Mouse (Mus musculus) heart, embryonic 15.5 days (tissue): ENCODE data around the gene Vmp1. TPM values are rescaled to one million over a fixed set of nuclear protein-coding genes. Genes with fewer than 3 reads are reported as not detected.

Experiments used
- ATAC-seq: fragments of 200-750 bp; cut with Nextera tagmentation; replicated peaks from 2 replicates; pipeline ENCODE4 v1.8.0; 2017; ENCODE audit warnings: low read depth, moderate TSS enrichment; ENCODE audit not compliant: insufficient number of reproducible peaks, insufficient read depth, low FRiP score
- H3K27ac ChIP-seq: fragments of 300-500 bp; sonication (generic); 2 replicates; pipeline ENCODE4 v1.5.1; 2015; ENCODE audit warnings: mild to moderate bottlenecking, inconsistent platforms
- H3K27me3 ChIP-seq: fragments of 300-500 bp; sonication (generic); 2 replicates; pipeline ENCODE4 v1.6.1; 2015; ENCODE audit warnings: inconsistent platforms
- H3K36me3 ChIP-seq: fragments of 300-500 bp; sonication (generic); 2 replicates; pipeline ENCODE4 v1.6.1; 2015; ENCODE audit warnings: mild to moderate bottlenecking, inconsistent platforms
- H3K4me1 ChIP-seq: fragments of 300-500 bp; sonication (generic); replicated peaks from 2 replicates; pipeline ENCODE4 v1.6.1; 2015; ENCODE audit warnings: inconsistent platforms
- H3K4me2 ChIP-seq: fragments of 300-500 bp; sonication (generic); 2 replicates; pipeline ENCODE4 v1.6.1; 2015; ENCODE audit warnings: inconsistent platforms, mild to moderate bottlenecking, moderate library complexity
- H3K4me3 ChIP-seq: fragments of 300-500 bp; sonication (generic); 2 replicates; pipeline ENCODE4 v1.5.1; 2015; ENCODE audit warnings: mild to moderate bottlenecking, inconsistent platforms
- H3K9ac ChIP-seq: fragments of 300-500 bp; sonication (generic); 2 replicates; pipeline ENCODE4 v1.6.1; 2015; ENCODE audit warnings: mild to moderate bottlenecking, inconsistent platforms
- H3K9me3 ChIP-seq: fragments of 300-500 bp; sonication (generic); replicated peaks from 2 replicates; pipeline ENCODE4 v1.6.1; 2016; ENCODE audit warnings: inconsistent platforms
- WGBS: fragments of 180-500 bp; shearing (Covaris S2); methylation state at CpG from one replicate; pipeline ENCODE4 v1.1.7; 2015; ENCODE audit warnings: mixed read lengths; 5-methylcytosine and 5-hydroxymethylcytosine counted together
- polyA plus RNA-seq: library from polyadenylated mRNA; unstranded; fragments of >200 nt; fragmentation: Nextera tagmentation; extraction: Ambion mirVana; gene quantifications from 2 replicates; pipeline ENCODE4 v1.2.1, GENCODE M21; 2015

The Vmp1 gene
- polyA plus RNA-seq, 1 experiment from 2014 or later, result 74.3 TPM

DNA sequence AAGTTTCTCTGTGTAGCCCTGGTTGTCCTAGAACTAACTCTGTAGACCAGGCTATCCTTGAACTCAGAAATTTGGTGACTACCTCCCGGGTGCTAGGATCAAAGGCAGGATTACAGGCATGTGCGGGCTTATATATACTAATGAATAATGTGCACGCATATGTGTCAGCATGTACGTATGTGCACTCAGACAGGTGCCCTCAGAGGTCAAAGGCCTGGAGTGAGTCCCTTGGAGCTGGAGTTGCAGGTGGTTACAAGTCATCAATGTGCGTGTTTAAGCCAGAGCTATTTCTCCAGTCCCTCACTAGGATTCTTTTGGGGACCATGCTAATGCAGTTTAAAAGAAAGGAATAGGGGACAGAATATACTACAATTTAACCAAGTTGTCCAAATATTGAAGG, 85.5 kb downstream of the Vmp1 start:
- Histone ChIP-seq H3K27ac (no peak overlapping the region), H3K4me3 (no peak overlapping the region), H3K4me2 (no peak overlapping the region), H3K27me3 (no peaks in the 10 kb centered on the region), H3K36me3 (no peaks in the 10 kb centered on the region), H3K9me3 (no peaks in the 10 kb centered on the region), H3K4me1 (peaks cover 7% of the 10 kb centered on the region), H3K9ac (no peak overlapping the region)
- whole genome bisulfite sequencing, result 92% methylated on average over 5 of the region's 5 CpGs
- no peak for ATAC-seq

DNA sequence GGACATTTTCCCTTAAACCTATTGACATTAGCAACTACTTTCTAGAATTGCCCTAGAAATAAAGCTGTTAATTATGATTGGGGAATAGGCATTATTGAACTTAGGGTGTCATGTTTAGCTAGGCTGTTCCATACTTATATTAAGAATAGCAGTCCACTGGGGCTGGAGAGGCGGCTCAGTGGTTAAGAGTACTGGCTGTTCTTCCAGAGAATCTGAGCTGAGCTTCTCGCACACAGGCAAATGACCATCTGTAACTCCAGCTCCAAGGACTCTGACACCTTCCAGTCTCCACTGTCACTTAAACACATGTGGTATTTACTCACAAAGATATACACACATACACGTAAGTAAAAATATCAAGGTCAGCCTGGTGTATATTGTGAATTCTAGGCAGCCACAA, 86.7 kb downstream of the Vmp1 start:
- Histone ChIP-seq H3K36me3 (no peaks in the 10 kb centered on the region), H3K27ac (no peak overlapping the region), H3K4me1 (peaks cover 17% of the 10 kb centered on the region), H3K9ac (no peak overlapping the region), H3K27me3 (no peaks in the 10 kb centered on the region), H3K9me3 (no peaks in the 10 kb centered on the region), H3K4me3 (no peak overlapping the region), H3K4me2 (no peak overlapping the region)
- no peak for ATAC-seq
- WGBS, result 83% methylated on average over 3 of the region's 3 CpGs

DNA sequence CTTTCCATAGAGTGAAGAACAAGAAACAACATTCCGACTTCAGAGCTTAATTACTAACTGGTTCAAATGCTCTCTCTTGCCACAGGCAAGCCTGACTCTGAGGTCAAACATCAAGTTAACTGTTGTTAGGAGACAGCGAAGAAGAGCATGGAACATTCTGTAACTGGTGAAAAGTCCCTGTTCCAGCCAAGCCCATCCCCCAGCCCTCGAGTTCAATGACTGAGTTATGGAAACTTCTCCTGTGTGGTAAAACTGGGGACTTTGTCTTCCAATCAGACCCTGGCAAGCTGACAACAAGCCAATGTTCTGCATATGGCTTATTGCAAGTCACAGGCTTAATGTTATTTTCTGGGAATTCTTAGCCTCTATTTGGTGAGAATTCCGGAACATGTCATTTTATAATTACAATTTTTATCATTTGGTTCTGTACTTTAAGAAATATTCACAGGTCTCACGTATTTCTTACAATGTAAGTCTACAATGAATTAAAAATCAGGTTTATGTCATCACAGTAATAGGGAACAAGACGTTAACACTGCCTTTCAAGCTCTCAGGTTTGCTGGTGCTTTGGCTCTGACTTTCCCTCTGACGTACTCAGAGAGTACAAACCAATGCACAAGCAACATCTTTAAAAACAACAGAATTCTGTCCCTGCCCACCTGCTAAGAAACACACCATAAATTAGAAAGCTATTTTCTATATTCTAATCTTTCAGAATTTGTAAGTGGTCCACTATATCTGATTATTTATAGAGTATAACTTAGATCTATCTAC, 87.3 kb downstream of the Vmp1 start:
- no peak for ATAC-seq
- Histone ChIP-seq H3K4me1 (peaks cover 17% of the 10 kb centered on the region), H3K9ac (no peak overlapping the region), H3K27ac (no peak overlapping the region), H3K27me3 (no peaks in the 10 kb centered on the region), H3K9me3 (no peaks in the 10 kb centered on the region), H3K4me2 (no peak overlapping the region), H3K36me3 (no peaks in the 10 kb centered on the region), H3K4me3 (no peak overlapping the region)
- 78% methylated on average over 7 of the region's 7 CpGs for WGBS

DNA sequence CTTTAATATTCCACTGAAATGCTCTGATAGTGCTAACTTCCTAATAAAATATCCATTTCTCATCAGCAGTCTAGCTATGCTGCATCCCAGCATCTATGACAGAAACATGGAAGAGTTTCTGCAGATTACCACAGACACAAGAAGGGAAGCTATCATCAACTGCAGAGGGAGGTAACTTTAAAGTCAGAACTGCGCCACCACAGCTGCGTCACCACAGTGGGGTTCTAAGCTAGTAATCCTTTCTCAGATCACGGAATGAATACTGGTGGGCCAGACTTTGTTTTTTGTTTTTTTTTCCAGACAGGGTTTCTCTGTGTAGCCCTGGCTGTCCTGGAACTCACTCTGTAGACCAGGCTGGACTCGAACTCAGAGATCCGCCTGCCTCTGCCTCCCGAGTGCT, 88.3 kb downstream of the Vmp1 start:
- 91% methylated on average over 6 of the region's 6 CpGs for WGBS
- Histone ChIP-seq H3K27ac (no peak overlapping the region), H3K36me3 (no peaks in the 10 kb centered on the region), H3K27me3 (no peaks in the 10 kb centered on the region), H3K9me3 (no peaks in the 10 kb centered on the region), H3K4me1 (peaks cover 17% of the 10 kb centered on the region), H3K9ac (no peak overlapping the region), H3K4me2 (no peak overlapping the region), H3K4me3 (no peak overlapping the region)
- ATAC-seq, result no peak

DNA sequence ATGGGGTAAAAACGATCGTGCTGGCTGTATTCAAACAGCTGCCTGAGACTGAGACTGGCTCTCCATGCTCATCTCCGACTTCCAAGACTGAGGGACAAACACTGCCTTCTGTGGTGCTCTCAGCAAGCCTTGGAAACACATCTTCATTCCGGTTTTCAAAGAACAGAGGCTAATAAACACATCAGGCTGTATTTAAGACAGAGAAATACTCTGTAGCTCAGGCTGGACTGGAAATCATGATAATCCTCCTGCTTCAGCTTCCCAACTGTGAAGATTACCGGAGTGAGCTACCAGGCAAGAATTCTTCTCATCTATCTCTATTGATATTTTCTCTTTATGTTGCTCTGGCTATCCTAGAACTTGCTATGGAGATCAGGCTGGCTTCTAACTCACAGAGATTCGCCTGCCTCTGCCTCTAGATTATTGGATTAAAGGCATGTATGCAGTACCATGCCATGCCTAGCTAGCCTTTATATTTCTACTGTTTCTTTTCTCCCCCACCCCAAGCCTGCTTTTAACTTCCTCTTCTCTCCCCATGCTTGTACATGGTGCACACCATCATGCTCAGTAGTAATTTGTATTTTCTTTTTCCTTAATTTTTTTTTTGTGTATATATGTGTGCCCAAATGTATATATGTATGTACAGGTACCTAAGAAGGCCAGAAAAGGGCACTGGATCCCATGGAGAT, 89.3 kb downstream of the Vmp1 start:
- H3K4me2 ChIP-seq, result no peak overlapping the region
- H3K27ac ChIP-seq, result no peak overlapping the region
- H3K9me3 ChIP-seq, result no peaks in the 10 kb centered on the region
- H3K27me3 ChIP-seq, result no peaks in the 10 kb centered on the region
- H3K4me3 ChIP-seq, result no peak overlapping the region
- peaks cover 17% of the 10 kb centered on the region for H3K4me1 ChIP-seq
- no peaks in the 10 kb centered on the region for H3K36me3 ChIP-seq
- no peak overlapping the region for H3K9ac ChIP-seq
- WGBS, result 76% methylated on average over 6 of the region's 6 CpGs
- no peak for ATAC-seq

DNA sequence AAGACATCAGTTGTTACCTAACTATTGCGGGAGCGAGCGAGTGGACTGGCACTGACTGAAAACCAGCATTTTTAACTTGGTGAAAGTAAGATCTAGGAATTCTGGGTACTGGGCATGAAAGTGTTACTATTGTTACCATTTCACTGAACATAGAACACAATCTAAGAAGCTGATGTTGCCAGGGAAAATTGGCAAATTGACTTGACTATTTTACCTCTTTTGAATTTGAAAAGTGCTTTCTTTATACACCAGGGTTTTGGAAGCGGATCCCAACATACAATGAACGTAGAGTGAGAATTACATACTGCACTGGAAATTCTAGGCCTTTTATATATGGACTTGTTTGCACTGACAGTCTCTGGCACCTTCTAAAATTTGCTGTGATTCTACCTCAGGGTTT, 90.2 kb downstream of the Vmp1 start:
- Histone ChIP-seq H3K27ac (peak overlapping the region; percentile 75), H3K4me2 (no peak overlapping the region), H3K4me1 (peaks cover 17% of the 10 kb centered on the region), H3K27me3 (no peaks in the 10 kb centered on the region), H3K4me3 (no peak overlapping the region), H3K36me3 (no peaks in the 10 kb centered on the region), H3K9ac (no peak overlapping the region), H3K9me3 (no peaks in the 10 kb centered on the region)
- 71% methylated on average over 5 of the region's 5 CpGs for WGBS
- no peak for ATAC-seq

DNA sequence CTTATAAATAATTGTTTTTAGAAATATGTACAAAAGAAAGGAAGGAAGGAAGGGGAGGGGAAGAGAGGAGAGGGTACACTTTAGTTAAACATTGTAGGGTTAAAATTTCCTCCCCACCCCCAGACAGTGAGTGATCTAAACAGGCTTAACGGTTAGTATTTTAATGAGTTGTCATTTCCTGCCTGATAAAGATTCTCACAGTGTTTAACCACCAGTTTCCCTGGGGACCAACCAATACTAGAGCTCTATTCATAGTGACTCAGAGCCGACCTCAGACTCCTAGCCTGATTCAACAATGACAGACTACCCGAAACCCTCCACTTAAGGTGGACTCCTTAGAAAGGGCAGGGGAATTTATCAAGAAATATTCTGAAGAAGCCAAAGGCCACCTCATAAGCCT, 90.6 kb downstream of the Vmp1 start:
- peak; percentile 74 for ATAC-seq
- peaks cover 20% of the 10 kb centered on the region for H3K4me1 ChIP-seq
- H3K4me3 ChIP-seq, result no peak overlapping the region
- no peak overlapping the region for H3K4me2 ChIP-seq
- H3K9ac ChIP-seq, result no peak overlapping the region
- no peaks in the 10 kb centered on the region for H3K27me3 ChIP-seq
- no peaks in the 10 kb centered on the region for H3K36me3 ChIP-seq
- H3K9me3 ChIP-seq, result no peaks in the 10 kb centered on the region
- peak overlapping the region; percentile 75 for H3K27ac ChIP-seq
- 16% methylated on average over 3 of the region's 3 CpGs for WGBS

DNA sequence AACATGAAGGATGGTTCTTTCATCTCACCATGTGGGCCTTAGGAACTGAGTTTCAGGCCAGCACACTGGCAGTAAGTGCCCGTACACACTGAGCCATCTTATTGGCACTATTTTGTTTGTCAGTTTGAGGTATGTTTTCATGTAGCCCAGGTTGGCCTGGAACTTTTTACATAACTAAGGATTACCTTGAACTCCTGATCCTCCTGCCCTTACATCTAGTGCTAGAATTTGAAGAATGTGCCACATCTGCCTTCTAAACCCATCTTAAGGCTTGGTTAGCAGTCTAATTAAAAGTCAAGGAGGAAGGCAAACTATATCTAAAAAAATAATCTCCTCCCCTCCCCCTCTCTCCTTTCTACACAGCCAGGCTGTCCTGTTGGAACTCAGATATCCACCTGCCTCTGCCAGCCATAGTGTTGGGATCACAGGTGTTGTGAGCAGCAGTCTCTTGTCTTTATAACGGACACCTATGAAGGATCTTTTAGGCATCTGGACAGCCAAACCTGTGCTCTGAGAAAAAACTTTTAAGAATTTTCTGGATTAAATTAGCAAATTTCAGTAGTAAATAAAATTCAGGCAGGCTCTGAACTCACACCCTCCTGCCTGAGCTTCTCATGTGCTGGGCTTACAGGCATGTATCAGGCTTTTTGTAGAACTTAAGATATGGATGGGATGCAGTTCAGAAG, 91.6 kb downstream of the Vmp1 start:
- Histone ChIP-seq H3K9ac (no peak overlapping the region), H3K4me3 (no peak overlapping the region), H3K9me3 (no peaks in the 10 kb centered on the region), H3K36me3 (no peaks in the 10 kb centered on the region), H3K27me3 (no peaks in the 10 kb centered on the region), H3K4me1 (peaks cover 28% of the 10 kb centered on the region), H3K4me2 (no peak overlapping the region), H3K27ac (peak overlapping the region; percentile 75)
- 87% methylated on average over 2 of the region's 2 CpGs for WGBS
- ATAC-seq, result no peak

DNA sequence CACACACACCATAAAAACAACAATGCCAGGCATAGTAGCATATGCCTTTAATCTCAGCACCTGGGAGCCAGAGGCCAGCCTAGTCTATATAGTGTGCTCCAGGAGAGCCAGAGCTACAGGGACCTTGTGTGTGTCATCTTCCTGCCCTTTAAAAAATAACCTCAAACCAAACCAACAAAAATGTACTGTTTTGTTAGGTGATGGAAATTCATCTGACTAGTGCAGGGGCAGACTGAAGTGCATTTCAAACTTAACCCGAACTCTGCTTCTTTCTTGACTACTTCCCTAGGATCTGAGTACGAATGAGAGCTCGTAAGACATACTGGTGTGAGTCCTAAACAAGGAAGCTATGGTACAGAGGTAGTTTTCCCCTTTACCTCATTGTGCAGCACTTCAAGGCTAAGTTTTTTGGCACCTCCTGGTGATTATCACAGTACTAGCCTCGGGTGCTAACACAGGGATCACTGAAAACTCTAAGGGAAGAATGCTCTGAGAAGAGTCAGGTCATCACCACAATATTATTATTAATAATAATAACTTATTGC, 92.3 kb downstream of the Vmp1 start:
- H3K4me2 ChIP-seq, result no peak overlapping the region
- peaks cover 28% of the 10 kb centered on the region for H3K4me1 ChIP-seq
- H3K27me3 ChIP-seq, result no peaks in the 10 kb centered on the region
- no peak for ATAC-seq
- H3K27ac ChIP-seq, result no peak overlapping the region
- H3K36me3 ChIP-seq, result no peaks in the 10 kb centered on the region
- whole genome bisulfite sequencing, result 72% methylated on average over 4 of the region's 4 CpGs
- no peak overlapping the region for H3K4me3 ChIP-seq
- no peak overlapping the region for H3K9ac ChIP-seq
- H3K9me3 ChIP-seq, result no peaks in the 10 kb centered on the region

DNA sequence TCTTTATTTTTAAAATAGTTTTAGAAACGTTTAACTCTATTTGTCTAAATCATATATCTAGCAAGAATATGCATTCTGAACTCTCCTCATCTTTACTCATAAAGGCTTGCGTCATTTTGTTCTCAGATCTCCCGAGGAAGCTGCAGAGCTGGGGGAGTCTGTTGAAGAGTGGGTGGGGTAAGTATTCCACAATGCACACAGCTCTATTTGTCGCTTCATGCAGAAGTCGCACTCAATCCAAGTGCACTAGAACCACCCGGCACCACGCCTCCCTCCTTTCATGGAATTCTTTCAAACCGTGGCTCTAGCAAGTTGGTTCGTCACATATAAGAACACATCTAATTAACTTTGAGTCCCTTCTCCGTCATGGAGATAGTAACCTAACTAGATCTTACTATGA, 93.1 kb downstream of the Vmp1 start:
- Histone ChIP-seq H3K9ac (no peak overlapping the region), H3K36me3 (no peaks in the 10 kb centered on the region), H3K27ac (no peak overlapping the region), H3K27me3 (no peaks in the 10 kb centered on the region), H3K4me2 (no peak overlapping the region), H3K4me3 (no peak overlapping the region), H3K4me1 (peaks cover 25% of the 10 kb centered on the region), H3K9me3 (no peaks in the 10 kb centered on the region)
- ATAC-seq, result no peak
- 87% methylated on average over 10 of the region's 10 CpGs for WGBS

DNA sequence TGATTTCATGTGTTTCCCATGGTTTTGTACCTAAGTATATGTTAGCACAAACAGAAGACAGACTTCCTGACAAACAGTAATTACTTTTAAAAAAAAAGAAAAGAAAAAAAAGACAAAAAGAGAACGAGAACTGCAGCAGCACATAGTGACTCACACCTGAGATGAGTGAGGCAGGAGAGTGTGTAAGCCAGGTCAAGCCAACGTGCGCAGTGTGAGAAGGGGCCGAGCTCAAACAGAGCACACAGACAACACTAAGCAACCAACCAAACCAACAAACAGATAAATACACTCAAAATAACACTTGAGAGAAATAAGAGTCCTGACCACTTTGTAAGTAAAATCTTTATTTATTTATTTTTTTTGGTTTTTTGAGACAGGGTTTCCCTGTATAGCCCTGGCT, 93.6 kb downstream of the Vmp1 start:
- WGBS, result 87% methylated on average over 4 of the region's 4 CpGs

More for the DNA sequence above, 93.6 kb downstream of the Vmp1 start:
- H3K27ac ChIP-seq, result no peak overlapping the region
- no peak overlapping the region for H3K4me3 ChIP-seq
- ATAC-seq, result no peak
- no peak overlapping the region for H3K9ac ChIP-seq
- H3K9me3 ChIP-seq, result no peaks in the 10 kb centered on the region
- peaks cover 29% of the 10 kb centered on the region for H3K4me1 ChIP-seq
- no peaks in the 10 kb centered on the region for H3K27me3 ChIP-seq
- no peak overlapping the region for H3K4me2 ChIP-seq
- no peaks in the 10 kb centered on the region for H3K36me3 ChIP-seq
